Mouse (Mus musculus): ENCODE data around the gene Espn.

DNA sequence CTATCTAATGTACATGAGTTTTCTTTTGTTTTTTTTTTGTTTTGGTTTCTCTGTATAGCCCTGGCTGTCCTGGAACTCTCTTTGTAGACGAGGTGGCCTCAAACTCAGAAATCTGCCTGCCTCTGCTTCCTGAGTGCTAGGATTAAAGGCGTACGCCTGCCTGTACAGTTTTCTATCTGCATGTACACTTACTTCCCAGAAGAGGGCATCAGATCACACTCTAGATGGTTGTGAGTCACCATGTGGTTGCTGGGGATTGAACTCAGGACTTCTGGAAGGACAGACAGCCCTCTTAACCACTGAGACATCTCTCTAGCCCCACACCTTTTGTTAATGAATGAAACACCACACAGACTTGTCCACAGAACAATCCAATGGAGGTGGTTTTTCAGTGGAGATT lies 72.9 kb downstream of the Espn start:
- peak; percentile 27; the same call in 1 of the 2 replicates for TF ChIP-seq CTCF (IDR thresholded peaks at IDR 0.05; ENCODE audit: low read depth)
- TF ChIP-seq EP300 (optimal IDR thresholded peaks at IDR 0.05): no peak

All from stomach, postnatal 0 days (tissue).